Mouse (Mus musculus): ENCODE data around the gene Il17rd.

- TF ChIP-seq CTCF (IDR thresholded peaks at IDR 0.05; ENCODE audit: extremely low read depth, insufficient read depth, low read length), result no peak
- TF ChIP-seq POLR2A (IDR thresholded peaks at IDR 0.05; ENCODE audit: extremely low read depth, insufficient read depth, low read length), result no peak
Observed at GRCm38 (mm10) chr14:27071985-27072384, 33.2 kb downstream of the Il17rd start.

All from cortical plate, adult 2 months (tissue).